Mouse (Mus musculus): ENCODE results near the gene Idh3g.

DNA sequence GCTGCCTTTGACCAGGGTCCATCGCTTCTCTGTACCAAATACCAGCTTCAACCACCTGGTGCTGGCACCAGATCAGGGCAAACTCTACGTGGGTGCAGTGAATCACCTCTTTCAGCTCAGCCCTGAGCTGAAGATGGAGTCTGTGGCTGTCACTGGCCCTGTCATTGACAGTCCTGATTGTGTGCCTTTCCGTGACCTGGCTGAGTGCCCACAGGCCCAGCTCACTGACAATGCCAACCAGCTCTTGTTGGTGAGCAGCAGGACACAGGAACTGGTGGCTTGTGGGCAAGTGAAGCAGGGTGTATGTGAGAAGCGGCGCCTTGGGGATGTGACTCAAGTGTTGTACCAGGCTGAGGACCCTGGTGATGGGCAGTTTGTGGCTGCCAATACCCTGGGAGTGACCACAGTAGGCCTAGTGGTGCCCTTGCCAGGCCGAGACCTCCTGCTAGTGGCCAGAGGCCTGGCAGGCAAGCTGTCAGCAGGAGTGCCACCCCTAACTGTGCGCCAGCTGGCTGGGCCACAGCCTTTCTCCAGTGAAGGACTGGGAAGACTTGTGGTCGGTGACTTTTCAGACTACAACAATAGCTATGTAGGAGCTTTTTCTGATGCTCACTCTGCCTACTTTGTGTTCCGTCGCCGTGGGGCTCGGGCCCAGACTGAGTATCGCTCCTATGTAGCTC, 27.9 kb downstream of the Idh3g start:
- no peak for TF ChIP-seq CTCF (conservative IDR thresholded peaks at IDR 0.05; ENCODE audit: low read length)
- no peak for TF ChIP-seq POU5F1 (IDR thresholded peaks at IDR 0.05; ENCODE audit: borderline replicate concordance, low read length)
- no peak for TF ChIP-seq NANOG (IDR thresholded peaks at IDR 0.05; ENCODE audit: borderline replicate concordance, low read length)

Data from E14TG2a.4 (cell line).